Mouse (Mus musculus) left cerebral cortex, adult 8-10 months (tissue): ENCODE data around the gene Rnf168. TPM values are rescaled to one million over a fixed set of nuclear protein-coding genes. Genes with fewer than 3 reads are reported as not detected.
"Not testable (repeated sequence)": the region's sequence is repeated elsewhere in the genome, so short reads cannot be mapped to it uniquely, and the experiment has no call there.

ENCODE experiments used
- DNase-seq, 2 experiments: peaks; one replicate each; pipeline ENCODE4 v3.0.0; 2022; ENCODE audit warnings: low spot score in 2 of 2
- total RNA-seq, 4 experiments: library from RNA; stranded (reverse); gene quantifications; 2 replicates each; pipeline ENCODE4 v1.2.4; 2022

Rnf168 gene
- total RNA-seq, result 10 to 100 TPM; 25.0 to 28.0 (median 26.0) TPM

- DNase-seq, result peak; percentile 83 to 85
Measured at GRCm38 (mm10) chr16:32277308-32278256, at the start of gene Rnf168. Gene Rnf168 (plus strand): TSS chr16:32277459.

GRCm38 (mm10) chr16:32232050-32232449, 45.2 kb upstream of the Rnf168 start:
- DNase-seq, result not testable (repeated sequence)

- DNase-seq, result no peak
Measured at GRCm38 (mm10) chr16:32237930-32238680, 39.2 kb upstream of the Rnf168 start.

GRCm38 (mm10) chr16:32239428-32240312, 37.6 kb upstream of the Rnf168 start:
- no peak for DNase-seq

GRCm38 (mm10) chr16:32243901-32244300, 33.4 kb upstream of the Rnf168 start:
- DNase-seq, result no peak

- DNase-seq, result peak; percentile 33 to 54
Measured at GRCm38 (mm10) chr16:32246351-32246791, 30.9 kb upstream of the Rnf168 start.

GRCm38 (mm10) chr16:32246952-32247370, 30.3 kb upstream of the Rnf168 start, which contains the start of the genes Fbxo45 and Wdr53:
Gene Fbxo45 (minus strand): TSS chr16:32247158.
Gene Wdr53 (plus strand): TSS chr16:32247227.
- DNase-seq, result peak; percentile 92 to 98

GRCm38 (mm10) chr16:32264225-32264624, 13.0 kb upstream of the Rnf168 start:
- not testable (repeated sequence) for DNase-seq

GRCm38 (mm10) chr16:32271291-32271690, 6.0 kb upstream of the Rnf168 start, which contains the start of gene Smco1:
Gene Smco1 (plus strand): TSS chr16:32271468.
- no peak for DNase-seq

GRCm38 (mm10) chr16:32273338-32273737, 3.9 kb upstream of the Rnf168 start:
- no peak for DNase-seq

GRCm38 (mm10) chr16:32275041-32275440, 2.2 kb upstream of the Rnf168 start:
- no peak for DNase-seq

- DNase-seq, result no peak
Measured at GRCm38 (mm10) chr16:32275830-32276229, 1.4 kb upstream of the Rnf168 start.

GRCm38 (mm10) chr16:32278396-32278795, 1.1 kb downstream of the Rnf168 start:
- DNase-seq, result no peak

GRCm38 (mm10) chr16:32280211-32280610, 3.0 kb downstream of the Rnf168 start:
- no peak for DNase-seq

GRCm38 (mm10) chr16:32282608-32283007, 5.3 kb downstream of the Rnf168 start:
- no peak for DNase-seq

GRCm38 (mm10) chr16:32291821-32292220, 14.6 kb downstream of the Rnf168 start:
- no peak for DNase-seq

GRCm38 (mm10) chr16:32299617-32300016, 22.4 kb downstream of the Rnf168 start:
- not testable (repeated sequence) for DNase-seq

- DNase-seq, result no peak
Measured at GRCm38 (mm10) chr16:32303046-32303445, 25.8 kb downstream of the Rnf168 start.

- no peak for DNase-seq
Measured at GRCm38 (mm10) chr16:32303886-32304285, 26.6 kb downstream of the Rnf168 start.

- DNase-seq, result no peak
Measured at GRCm38 (mm10) chr16:32311970-32312369, 34.7 kb downstream of the Rnf168 start.

GRCm38 (mm10) chr16:32312386-32312785, 35.1 kb downstream of the Rnf168 start:
- no peak for DNase-seq
